Mouse (Mus musculus) limb, embryonic 15.5 days (tissue): Measurements from ENCODE around the gene Nfya. TPM values are rescaled to one million over a fixed set of nuclear protein-coding genes. Genes with fewer than 3 reads are reported as not detected.

Source experiments
- ATAC-seq: fragments of 200-750 bp; cut with Nextera tagmentation; 2 replicates; pipeline ENCODE4 v1.8.0; 2017; ENCODE audit warnings: low read depth, moderate TSS enrichment; ENCODE audit not compliant: insufficient number of reproducible peaks, low FRiP score, low TSS enrichment
- H3K27ac ChIP-seq: fragments of 300-500 bp; sonication (generic); 2 replicates; pipeline ENCODE4 v1.5.1; 2015; ENCODE audit warnings: moderate library complexity, mild to moderate bottlenecking, inconsistent platforms
- H3K27me3 ChIP-seq: fragments of 300-500 bp; sonication (generic); 2 replicates; pipeline ENCODE4 v1.6.1; 2015; ENCODE audit warnings: inconsistent platforms
- H3K36me3 ChIP-seq: fragments of 300-500 bp; sonication (generic); 2 replicates; pipeline ENCODE4 v1.6.1; 2015; ENCODE audit warnings: inconsistent platforms
- H3K4me1 ChIP-seq: fragments of 300-500 bp; sonication (generic); 2 replicates; pipeline ENCODE4 v1.6.1; 2015; ENCODE audit warnings: inconsistent platforms
- H3K4me2 ChIP-seq: fragments of 300-500 bp; sonication (generic); 2 replicates; pipeline ENCODE4 v1.6.1; 2015; ENCODE audit warnings: mild to moderate bottlenecking, inconsistent platforms
- H3K4me3 ChIP-seq: fragments of 300-500 bp; sonication (generic); 2 replicates; pipeline ENCODE4 v1.5.1; 2015; ENCODE audit warnings: mild to moderate bottlenecking, inconsistent platforms
- H3K9ac ChIP-seq: fragments of 300-500 bp; sonication (generic); 2 replicates; pipeline ENCODE4 v1.6.1; 2015; ENCODE audit warnings: inconsistent platforms
- H3K9me3 ChIP-seq: fragments of 300-500 bp; sonication (generic); 2 replicates; pipeline ENCODE4 v1.6.1; 2016; ENCODE audit warnings: inconsistent platforms
- WGBS: fragments of 180-500 bp; shearing (Covaris S2); methylation state at CpG from one replicate; pipeline ENCODE4 v1.1.7; 2015; 5-methylcytosine and 5-hydroxymethylcytosine counted together
- polyA plus RNA-seq: library from polyadenylated mRNA; unstranded; fragments of >200 nt; fragmentation: Nextera tagmentation; extraction: Ambion mirVana; gene quantifications from 2 replicates; pipeline ENCODE4 v1.2.1, GENCODE M21; 2015

The Nfya gene
- polyA plus RNA-seq, 1 experiment from 2014 or later, result 13.9 TPM

DNA sequence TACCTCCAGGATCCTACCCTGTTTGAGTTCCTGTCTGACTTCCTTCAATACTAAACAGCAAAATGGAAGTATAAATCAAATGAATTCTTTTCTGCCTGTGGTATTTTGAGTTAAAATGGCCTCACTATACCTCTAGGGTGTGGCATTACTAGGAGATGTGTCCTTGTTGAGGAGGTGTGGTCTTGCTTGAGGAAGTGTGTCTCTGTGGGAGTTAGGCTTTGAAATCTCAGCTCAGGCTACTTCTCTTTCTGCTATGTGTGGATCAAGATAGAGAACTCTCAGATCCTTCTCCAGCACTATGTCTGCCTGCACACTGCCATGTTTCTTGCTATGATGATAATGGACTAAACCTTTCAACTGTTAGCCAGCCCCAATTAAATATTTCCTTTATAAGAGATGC is 30.7 kb downstream of the Nfya start:
- no peaks in the 10 kb centered on the region for H3K36me3 ChIP-seq
- H3K4me1 ChIP-seq, result no peaks in the 10 kb centered on the region
- no peak overlapping the region for H3K4me2 ChIP-seq
- H3K27me3 ChIP-seq, result no peaks in the 10 kb centered on the region
- no peak overlapping the region for H3K4me3 ChIP-seq
- H3K27ac ChIP-seq, result no peak overlapping the region
- no peak for ATAC-seq
- no peak overlapping the region for H3K9ac ChIP-seq
- no peaks in the 10 kb centered on the region for H3K9me3 ChIP-seq

DNA sequence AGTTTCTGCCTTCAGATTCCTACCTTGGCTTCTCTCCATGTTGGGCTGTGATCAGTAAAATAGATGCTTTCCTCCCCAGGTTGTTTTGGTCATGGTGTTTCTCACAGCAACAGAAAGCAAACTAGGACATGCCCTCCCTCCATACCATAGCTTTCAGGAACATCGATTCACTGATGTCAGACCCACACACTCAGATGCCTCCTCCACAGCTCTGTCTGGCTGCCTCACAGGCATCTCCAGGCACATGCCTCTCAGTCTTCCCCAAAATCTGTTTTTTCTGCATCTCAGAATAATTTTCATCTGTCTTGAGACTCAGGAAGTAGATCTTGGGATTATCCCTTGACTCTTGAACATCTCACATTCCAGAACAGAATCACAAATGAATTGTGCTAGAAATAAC is 33.6 kb downstream of the Nfya start:
- Histone ChIP-seq H3K4me3 (no peak overlapping the region), H3K9ac (no peak overlapping the region), H3K36me3 (no peaks in the 10 kb centered on the region), H3K9me3 (no peaks in the 10 kb centered on the region), H3K4me2 (no peak overlapping the region), H3K27ac (no peak overlapping the region), H3K27me3 (no peaks in the 10 kb centered on the region), H3K4me1 (no peaks in the 10 kb centered on the region)
- 92% methylated on average over 1 of the region's 1 CpGs for WGBS
- ATAC-seq, result no peak

DNA sequence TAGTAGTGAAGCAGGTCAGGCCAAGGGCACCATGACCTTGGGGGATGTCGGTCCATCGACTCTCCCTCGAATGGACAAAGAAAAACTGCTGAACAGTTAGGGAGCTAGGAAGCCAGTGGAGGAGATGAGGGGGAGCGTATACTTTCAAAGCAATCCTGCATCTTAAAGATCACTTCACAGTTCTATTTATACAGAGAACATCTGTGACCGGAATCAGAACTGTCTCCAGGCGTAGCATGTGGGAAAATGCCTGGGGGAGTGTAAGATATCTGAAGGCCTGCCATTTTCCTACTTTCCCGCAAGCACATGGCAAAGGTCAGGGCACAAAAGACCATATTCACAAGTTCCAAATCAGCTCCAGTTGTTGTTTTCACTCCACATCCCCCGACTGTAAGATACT is 36.7 kb downstream of the Nfya start:
- ATAC-seq, result no peak
- no peaks in the 10 kb centered on the region for H3K27me3 ChIP-seq
- no peak overlapping the region for H3K9ac ChIP-seq
- H3K27ac ChIP-seq, result no peak overlapping the region
- H3K36me3 ChIP-seq, result no peaks in the 10 kb centered on the region
- no peak overlapping the region for H3K4me2 ChIP-seq
- no peaks in the 10 kb centered on the region for H3K4me1 ChIP-seq
- H3K9me3 ChIP-seq, result no peaks in the 10 kb centered on the region
- no peak overlapping the region for H3K4me3 ChIP-seq
- 73% methylated on average over 8 of the region's 8 CpGs for WGBS

DNA sequence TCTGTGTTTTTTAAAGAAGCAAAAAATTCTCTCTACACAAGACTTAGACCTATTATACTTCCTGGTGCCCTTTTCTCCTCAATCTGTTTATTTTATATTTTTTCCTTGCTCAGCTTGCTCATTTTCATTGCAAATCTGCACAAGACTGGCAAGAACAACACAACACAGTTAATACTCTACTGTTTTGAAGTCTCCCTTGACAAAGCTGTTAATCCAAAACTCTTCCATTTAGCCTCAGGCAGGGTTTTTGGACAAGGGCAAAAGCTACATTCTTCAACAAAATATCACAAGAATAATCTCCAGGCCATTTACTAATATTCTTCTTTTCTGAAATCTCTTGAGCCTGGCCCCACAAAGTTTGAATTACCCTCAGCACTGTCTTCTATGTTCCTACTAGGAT is 38.1 kb downstream of the Nfya start:
- H3K27me3 ChIP-seq, result no peaks in the 10 kb centered on the region
- H3K9ac ChIP-seq, result no peak overlapping the region
- no peaks in the 10 kb centered on the region for H3K9me3 ChIP-seq
- no peak for ATAC-seq
- no peaks in the 10 kb centered on the region for H3K4me1 ChIP-seq
- H3K4me2 ChIP-seq, result no peak overlapping the region
- no peak overlapping the region for H3K4me3 ChIP-seq
- H3K36me3 ChIP-seq, result no peaks in the 10 kb centered on the region
- H3K27ac ChIP-seq, result no peak overlapping the region

DNA sequence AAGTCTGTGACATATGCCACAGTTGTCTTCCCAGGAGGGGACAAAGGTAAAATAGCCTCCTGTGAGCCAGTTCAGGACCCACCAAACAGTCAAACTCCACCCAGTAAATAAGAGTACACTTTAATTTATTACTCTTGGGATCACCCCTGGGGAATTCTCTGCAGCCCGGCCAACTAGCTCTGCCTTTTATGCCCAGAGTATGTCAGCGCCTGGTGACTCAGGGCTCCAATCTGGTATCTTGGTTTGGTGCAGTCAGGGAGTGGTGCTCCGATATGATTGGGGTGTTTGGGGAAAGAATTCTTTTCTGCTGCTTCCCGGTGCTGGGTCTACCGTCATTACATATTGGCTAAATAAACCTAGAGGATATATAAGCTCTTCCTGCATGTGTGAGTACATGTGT is 42.9 kb downstream of the Nfya start:
- Histone ChIP-seq H3K27ac (no peak overlapping the region), H3K4me3 (no peak overlapping the region), H3K27me3 (no peaks in the 10 kb centered on the region), H3K9ac (no peak overlapping the region), H3K4me2 (no peak overlapping the region), H3K9me3 (no peaks in the 10 kb centered on the region), H3K36me3 (no peaks in the 10 kb centered on the region), H3K4me1 (no peaks in the 10 kb centered on the region)
- ATAC-seq, result no peak
- WGBS, result 73% methylated on average over 5 of the region's 5 CpGs

DNA sequence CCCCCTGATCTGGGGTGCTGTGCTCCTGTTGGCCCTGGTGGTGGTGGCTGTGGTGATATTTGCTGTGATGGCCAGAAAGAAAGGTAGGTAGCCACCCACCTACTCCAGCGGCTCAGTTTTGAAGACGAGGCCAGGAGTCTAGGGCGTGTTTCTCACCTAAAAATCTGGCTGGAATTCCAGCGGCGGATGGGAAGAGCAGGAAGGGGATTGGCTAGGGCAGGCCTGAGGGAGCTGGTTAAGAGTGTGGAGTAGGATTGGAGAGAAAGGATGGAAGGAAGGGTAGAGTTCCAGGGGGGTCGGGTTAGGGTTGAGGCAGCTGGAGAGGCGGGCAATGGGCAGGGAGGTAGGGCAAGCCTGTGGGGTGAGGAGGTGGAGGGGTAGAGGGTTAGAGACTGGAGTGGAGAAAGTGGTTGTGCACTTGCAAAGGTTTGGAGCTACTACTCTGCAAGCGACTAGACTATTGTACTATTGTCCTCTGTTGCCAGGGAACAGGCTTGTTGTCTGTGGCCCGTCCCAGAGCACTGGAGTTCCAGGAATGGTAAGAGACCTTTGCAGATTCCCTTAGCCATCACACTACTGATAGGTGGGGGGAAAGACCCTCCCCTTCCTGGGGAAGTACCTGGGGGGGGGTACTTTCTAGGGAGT is 44.1 kb downstream of the Nfya start:
- no peak overlapping the region for H3K27ac ChIP-seq
- ATAC-seq, result no peak
- no peaks in the 10 kb centered on the region for H3K4me1 ChIP-seq
- H3K4me2 ChIP-seq, result no peak overlapping the region
- no peaks in the 10 kb centered on the region for H3K9me3 ChIP-seq
- WGBS, result 79% methylated on average over 9 of the region's 9 CpGs
- H3K4me3 ChIP-seq, result no peak overlapping the region
- no peak overlapping the region for H3K9ac ChIP-seq
- no peaks in the 10 kb centered on the region for H3K36me3 ChIP-seq
- no peaks in the 10 kb centered on the region for H3K27me3 ChIP-seq

DNA sequence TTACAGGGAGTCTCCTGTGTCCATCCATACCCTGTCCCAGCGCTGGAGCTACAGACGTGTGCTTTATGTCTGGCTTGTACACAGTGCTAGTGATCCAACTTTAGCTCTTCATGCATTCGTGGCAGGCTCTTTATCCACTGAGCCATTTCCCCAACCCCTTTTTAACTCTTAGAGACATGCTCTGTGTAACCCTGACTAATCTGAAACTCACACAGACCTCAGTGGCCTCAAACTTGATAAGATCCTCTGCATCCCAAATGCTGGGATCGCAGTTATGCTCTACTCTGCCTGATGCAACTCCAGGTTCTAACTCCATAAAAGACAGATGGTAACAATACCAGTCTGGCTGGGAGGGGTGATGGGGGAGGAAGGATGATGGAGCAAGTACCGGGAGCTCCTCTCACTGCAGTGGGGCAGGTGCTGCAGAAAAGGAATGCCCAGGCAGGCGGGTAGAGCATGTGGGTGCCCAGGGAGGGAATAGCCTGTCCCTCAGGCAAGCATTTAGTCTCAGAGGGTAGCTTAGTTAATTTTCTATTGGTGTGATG is 46.2 kb downstream of the Nfya start:
- no peak overlapping the region for H3K4me2 ChIP-seq
- no peaks in the 10 kb centered on the region for H3K9me3 ChIP-seq
- no peaks in the 10 kb centered on the region for H3K4me1 ChIP-seq
- WGBS, result 51% methylated on average over 6 of the region's 6 CpGs
- no peaks in the 10 kb centered on the region for H3K36me3 ChIP-seq
- no peak overlapping the region for H3K27ac ChIP-seq
- H3K27me3 ChIP-seq, result no peaks in the 10 kb centered on the region
- no peak for ATAC-seq
- H3K4me3 ChIP-seq, result no peak overlapping the region
- no peak overlapping the region for H3K9ac ChIP-seq

DNA sequence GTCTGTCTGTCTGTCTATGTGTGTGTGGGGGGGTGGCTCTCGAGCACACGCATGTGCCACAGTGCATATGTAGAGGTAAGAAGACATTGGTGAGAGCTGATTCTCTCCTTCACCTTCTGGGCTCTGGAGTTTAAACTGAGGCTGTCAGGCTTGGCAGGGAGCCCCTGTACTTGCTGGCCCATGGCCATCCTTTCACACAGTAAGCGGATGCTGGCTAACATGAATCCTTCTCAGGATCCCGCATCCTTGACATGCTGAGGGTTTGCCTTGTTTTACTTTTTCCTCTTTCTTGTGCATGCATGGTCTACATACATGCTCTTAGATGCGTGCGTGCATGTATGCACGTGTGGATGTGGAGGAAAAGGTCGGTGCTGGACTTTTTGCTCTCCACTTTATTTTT is 46.7 kb downstream of the Nfya start:
- no peak for ATAC-seq
- Histone ChIP-seq H3K27ac (no peak overlapping the region), H3K4me1 (no peaks in the 10 kb centered on the region), H3K36me3 (no peaks in the 10 kb centered on the region), H3K4me3 (no peak overlapping the region), H3K9ac (no peak overlapping the region), H3K27me3 (no peaks in the 10 kb centered on the region), H3K9me3 (no peaks in the 10 kb centered on the region), H3K4me2 (no peak overlapping the region)
- 65% methylated on average over 8 of the region's 8 CpGs for whole genome bisulfite sequencing

DNA sequence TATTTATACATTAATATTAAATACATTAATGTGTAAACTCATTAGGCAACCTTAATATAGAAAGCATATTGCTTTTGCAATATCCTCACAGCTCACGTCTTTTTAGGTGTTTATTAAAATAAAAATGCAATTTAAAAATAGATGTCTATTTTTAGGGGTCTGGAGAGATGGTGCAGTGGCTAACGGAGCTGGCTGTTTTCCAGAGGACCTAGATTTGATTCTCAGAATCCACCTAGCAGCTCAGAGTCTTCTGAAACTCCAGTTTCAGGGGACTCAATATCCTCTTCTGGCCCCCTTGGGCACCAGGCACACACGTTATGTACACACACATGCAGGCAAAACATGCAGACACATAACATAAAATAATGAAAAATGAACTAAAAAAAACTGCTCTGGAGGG is 47.4 kb downstream of the Nfya start:
- H3K4me2 ChIP-seq, result no peak overlapping the region
- no peaks in the 10 kb centered on the region for H3K36me3 ChIP-seq
- H3K9me3 ChIP-seq, result no peaks in the 10 kb centered on the region
- no peaks in the 10 kb centered on the region for H3K27me3 ChIP-seq
- WGBS, result 64% methylated on average over 3 of the region's 3 CpGs
- no peak overlapping the region for H3K27ac ChIP-seq
- ATAC-seq, result no peak
- no peak overlapping the region for H3K9ac ChIP-seq
- H3K4me1 ChIP-seq, result no peaks in the 10 kb centered on the region
- no peak overlapping the region for H3K4me3 ChIP-seq

DNA sequence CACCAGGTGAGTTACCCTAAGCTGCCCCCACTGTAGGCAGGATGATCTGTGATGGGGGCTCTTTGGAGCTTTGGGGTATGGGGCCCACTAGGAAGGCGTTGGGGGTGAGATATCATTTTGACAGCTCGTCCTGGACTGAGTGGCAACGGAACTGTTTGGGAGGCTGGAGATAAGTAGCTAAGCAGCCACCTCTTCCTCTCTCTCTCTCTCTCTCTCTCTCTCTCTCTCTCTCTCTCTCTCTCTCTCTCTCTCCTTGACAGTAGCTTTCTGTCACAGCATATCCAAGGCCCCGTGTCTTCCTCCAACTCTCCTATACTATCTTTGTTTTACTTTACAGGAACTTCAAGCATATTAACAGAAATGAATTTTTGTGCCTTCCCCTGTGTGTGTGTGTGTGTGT is 49.2 kb downstream of the Nfya start:
- H3K27me3 ChIP-seq, result no peaks in the 10 kb centered on the region
- H3K9ac ChIP-seq, result no peak overlapping the region
- no peaks in the 10 kb centered on the region for H3K36me3 ChIP-seq
- no peak overlapping the region for H3K27ac ChIP-seq
- H3K4me2 ChIP-seq, result no peak overlapping the region
- no peak overlapping the region for H3K4me3 ChIP-seq
- 85% methylated on average over 4 of the region's 4 CpGs for WGBS
- no peaks in the 10 kb centered on the region for H3K9me3 ChIP-seq
- ATAC-seq, result no peak
- no peaks in the 10 kb centered on the region for H3K4me1 ChIP-seq

DNA sequence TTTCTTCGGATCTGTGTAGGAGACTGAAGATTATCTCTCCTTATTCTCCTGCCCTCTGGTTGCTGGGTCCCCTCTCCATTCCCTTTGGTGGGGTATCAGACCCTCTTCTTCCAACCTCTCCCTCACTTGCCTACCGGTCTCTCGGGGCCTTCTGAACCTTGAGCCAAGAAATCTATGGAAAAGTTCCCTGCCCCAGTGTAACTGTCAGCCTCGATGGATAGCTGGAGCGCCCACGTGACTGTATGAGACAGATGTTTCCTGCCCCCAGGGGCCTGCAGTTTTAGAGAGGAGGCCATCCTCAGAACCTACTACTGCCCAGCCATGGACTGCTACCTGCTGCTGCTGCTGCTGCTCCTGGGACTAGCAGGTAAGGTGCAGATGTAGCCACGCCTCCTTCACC is 50.1 kb downstream of the Nfya start, which contains the start of gene Treml1:
Gene Treml1, plus strand, starts transcription at position 301 of the 400 bp plus-strand sequence.
- Histone ChIP-seq H3K9ac (no peak within 1 kb of the TSS), H3K27ac (no peak within 1 kb of the TSS), H3K27me3 (no peaks in the 10 kb centered on the region), H3K36me3 (no peaks in the 10 kb centered on the region), H3K9me3 (no peaks in the 10 kb centered on the region), H3K4me2 (no peak within 1 kb of the TSS), H3K4me1 (no peaks in the 10 kb centered on the region), H3K4me3 (no peak within 1 kb of the TSS)
- WGBS, result 70% methylated on average over 7 of the region's 7 CpGs
- peak; percentile 36; the same call in 1 of the 2 replicates for ATAC-seq

DNA sequence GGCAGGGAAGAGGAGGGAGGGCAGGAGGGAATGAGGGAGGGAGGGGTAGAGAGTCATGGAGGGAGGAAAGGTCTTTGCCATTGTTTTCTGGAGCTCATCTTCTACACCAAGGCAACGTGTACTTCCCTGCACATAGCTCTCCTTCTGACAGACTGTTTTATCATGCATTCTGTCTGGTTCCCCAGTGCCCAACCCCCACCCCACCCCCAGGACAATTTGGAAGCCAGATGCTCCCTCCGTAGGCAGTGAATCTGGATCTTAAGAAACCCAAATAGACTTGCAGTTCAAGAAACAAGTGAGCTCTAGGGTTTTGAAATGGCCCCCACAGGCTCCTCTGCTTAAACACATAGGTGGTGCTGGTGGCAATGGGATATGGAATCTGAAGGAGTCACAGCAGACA is 51.8 kb downstream of the Nfya start:
- WGBS, result 45% methylated on average over 2 of the region's 2 CpGs
- Histone ChIP-seq H3K36me3 (no peaks in the 10 kb centered on the region), H3K9me3 (no peaks in the 10 kb centered on the region), H3K27ac (no peak overlapping the region), H3K27me3 (no peaks in the 10 kb centered on the region), H3K4me3 (no peak overlapping the region), H3K4me1 (no peaks in the 10 kb centered on the region), H3K4me2 (no peak overlapping the region), H3K9ac (no peak overlapping the region)
- ATAC-seq, result no peak

DNA sequence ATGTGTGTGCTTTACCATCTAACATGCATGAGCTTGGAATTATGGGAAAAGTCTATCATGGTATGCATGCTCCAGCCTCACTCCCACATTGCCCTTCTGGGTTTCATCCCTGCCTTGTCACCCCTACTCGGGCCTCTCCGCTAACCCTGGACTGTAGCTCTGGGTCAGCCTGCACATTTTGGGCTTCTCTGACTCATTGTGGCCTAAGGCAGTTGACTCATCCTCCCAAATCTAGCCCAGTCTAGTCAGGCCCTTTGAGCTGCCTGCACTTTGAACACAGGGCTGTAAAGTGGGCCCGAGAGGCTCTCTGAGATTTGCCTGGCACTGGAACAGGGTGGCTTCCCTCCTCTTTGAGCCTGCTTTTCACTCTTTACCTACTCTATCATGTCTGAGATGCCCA is 53.9 kb downstream of the Nfya start:
- Histone ChIP-seq H3K9ac (no peak overlapping the region), H3K4me2 (no peak overlapping the region), H3K27me3 (no peaks in the 10 kb centered on the region), H3K4me1 (no peaks in the 10 kb centered on the region), H3K9me3 (no peaks in the 10 kb centered on the region), H3K36me3 (no peaks in the 10 kb centered on the region), H3K4me3 (no peak overlapping the region), H3K27ac (no peak overlapping the region)
- WGBS, result 85% methylated on average over 3 of the region's 3 CpGs
- no peak for ATAC-seq
